Mouse (Mus musculus): ENCODE measurements around the gene Pdcd7. TPM values are rescaled to one million over a fixed set of nuclear protein-coding genes. Genes with fewer than 3 reads are reported as not detected.

Pdcd7 gene
- total and polyA plus RNA-seq, 2 experiments from 2014 or later = 9.2 to 21.8 TPM

DNA sequence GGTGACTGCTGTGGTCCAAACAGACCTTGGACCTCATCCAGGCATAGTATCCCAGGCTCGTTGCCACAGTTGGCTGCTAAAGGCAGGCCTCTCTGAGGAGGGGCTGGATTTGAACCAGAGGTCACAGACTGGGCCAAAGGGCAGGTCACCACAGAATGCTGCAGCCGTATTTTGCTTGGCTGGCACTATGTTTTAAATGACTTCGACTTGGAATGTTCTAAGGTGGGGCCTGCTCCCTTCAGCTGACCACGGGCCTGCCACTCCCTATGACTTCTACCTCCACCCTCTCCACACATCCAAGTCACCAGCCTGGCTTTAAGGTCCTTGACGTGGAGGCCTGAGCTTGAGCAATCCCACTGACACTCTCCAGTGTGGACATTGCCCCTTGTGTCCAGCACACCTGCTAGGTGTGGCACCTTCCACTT lies 63.0 kb downstream of the Pdcd7 start:
- TF ChIP-seq CTCF (IDR thresholded peaks at IDR 0.05; ENCODE audit: low read depth) = no peak

More for the DNA sequence above, 63.0 kb downstream of the Pdcd7 start:
- Histone ChIP-seq H3K4me3 (ENCODE audit: low read depth, low read length) (no peak overlapping the region), H3K27ac (ENCODE audit: low read depth, low read length) (no peak overlapping the region), H3K4me2 (ENCODE audit: low read depth) (no peak overlapping the region), H3K36me3 (ENCODE audit: insufficient read depth) (no peaks in the 10 kb centered on the region), H3K9me3 (ENCODE audit: low read length) (no peaks in the 10 kb centered on the region), H3K27me3 (ENCODE audit: insufficient read depth, low read length) (no peaks in the 10 kb centered on the region), H3K4me1 (ENCODE audit: insufficient read depth) (no peaks in the 10 kb centered on the region), H3K9ac (no peak overlapping the region)
- 76% methylated on average over 5 of the region's 5 CpGs for WGBS
- DNase-seq (no peak), ATAC-seq (no peak)

Other genes with a start within 250 kb of the Pdcd7 start
- 28.2 and 30.7 TPM in 2 replicates for gene Igdcc4, start 244.6 kb upstream of the Pdcd7 start, total RNA-seq (2014; rRNA removed)
- 6.4 and 9.6 TPM in 2 replicates for gene Igdcc4, start 244.6 kb upstream of the Pdcd7 start, polyA plus RNA-seq (2015; fragmentation: Nextera tagmentation; extraction: Ambion mirVana)
- gene Igdcc3, start 204.9 kb upstream of the Pdcd7 start, total RNA-seq (2014; rRNA removed) = 2.7 and 3.0 TPM in 2 replicates
- gene Igdcc3, start 204.9 kb upstream of the Pdcd7 start, polyA plus RNA-seq (2015; fragmentation: Nextera tagmentation; extraction: Ambion mirVana) = 2.6 and 4.2 TPM in 2 replicates
- 6.1 and 6.3 TPM in 2 replicates for gene Parp16, start 150.8 kb upstream of the Pdcd7 start, total RNA-seq (2014; rRNA removed)
- gene Parp16, start 150.8 kb upstream of the Pdcd7 start, polyA plus RNA-seq (2015; fragmentation: Nextera tagmentation; extraction: Ambion mirVana) = 4.2 and 6.7 TPM in 2 replicates
- gene Cilp, start 80.9 kb upstream of the Pdcd7 start, total RNA-seq (2014; rRNA removed) = 0.14 and 0.46 TPM in 2 replicates
- gene Cilp, start 80.9 kb upstream of the Pdcd7 start, polyA plus RNA-seq (2015; fragmentation: Nextera tagmentation; extraction: Ambion mirVana) = 0.09 and 0.16 TPM in 2 replicates
- 34.9 and 39.0 TPM in 2 replicates for gene Clpx, start 51.8 kb upstream of the Pdcd7 start, total RNA-seq (2014; rRNA removed)
- gene Clpx, start 51.8 kb upstream of the Pdcd7 start, polyA plus RNA-seq (2015; fragmentation: Nextera tagmentation; extraction: Ambion mirVana) = 34.4 and 38.7 TPM in 2 replicates
- 3.5 and 7.4 TPM in 2 replicates for gene Ubap1l, start 14.9 kb downstream of the Pdcd7 start, total RNA-seq (2014; rRNA removed)
- 0.29 and 0.59 TPM in 2 replicates for gene Ubap1l, start 14.9 kb downstream of the Pdcd7 start, polyA plus RNA-seq (2015; fragmentation: Nextera tagmentation; extraction: Ambion mirVana)
- 1.6 and 1.7 TPM in 2 replicates for gene Kbtbd13, start 45.5 kb downstream of the Pdcd7 start, total RNA-seq (2014; rRNA removed)
- gene Kbtbd13, start 45.5 kb downstream of the Pdcd7 start, polyA plus RNA-seq (2015; fragmentation: Nextera tagmentation; extraction: Ambion mirVana) = 0.68 and 0.83 TPM in 2 replicates
- gene Rasl12, start 52.4 kb downstream of the Pdcd7 start, total RNA-seq (2014; rRNA removed) = 7.5 and 8.2 TPM in 2 replicates
- gene Rasl12, start 52.4 kb downstream of the Pdcd7 start, polyA plus RNA-seq (2015; fragmentation: Nextera tagmentation; extraction: Ambion mirVana) = 4.2 and 4.6 TPM in 2 replicates
- gene Slc51b, start 76.9 kb downstream of the Pdcd7 start, total RNA-seq (2014; rRNA removed) = not detected in 2 replicates
- not detected in 2 replicates for gene Slc51b, start 76.9 kb downstream of the Pdcd7 start, polyA plus RNA-seq (2015; fragmentation: Nextera tagmentation; extraction: Ambion mirVana)
- 18.1 and 19.3 TPM in 2 replicates for gene Mtfmt, start 89.7 kb downstream of the Pdcd7 start, total RNA-seq (2014; rRNA removed)
- 13.7 and 19.0 TPM in 2 replicates for gene Mtfmt, start 89.7 kb downstream of the Pdcd7 start, polyA plus RNA-seq (2015; fragmentation: Nextera tagmentation; extraction: Ambion mirVana)
- gene Spg21, start 114.8 kb downstream of the Pdcd7 start, total RNA-seq (2014; rRNA removed) = 62.0 and 92.1 TPM in 2 replicates
- gene Spg21, start 114.8 kb downstream of the Pdcd7 start, polyA plus RNA-seq (2015; fragmentation: Nextera tagmentation; extraction: Ambion mirVana) = 121 and 133 TPM in 2 replicates
- 3.3 TPM in 2 replicates for gene Ankdd1a, start 174.1 kb downstream of the Pdcd7 start, total RNA-seq (2014; rRNA removed)
- 0.25 and 0.50 TPM in 2 replicates for gene Ankdd1a, start 174.1 kb downstream of the Pdcd7 start, polyA plus RNA-seq (2015; fragmentation: Nextera tagmentation; extraction: Ambion mirVana)
- 5.2 and 5.4 TPM in 2 replicates for gene Plekho2, start 233.9 kb downstream of the Pdcd7 start, total RNA-seq (2014; rRNA removed)
- gene Plekho2, start 233.9 kb downstream of the Pdcd7 start, polyA plus RNA-seq (2015; fragmentation: Nextera tagmentation; extraction: Ambion mirVana) = 3.1 and 4.0 TPM in 2 replicates
- gene Pif1, start 241.1 kb downstream of the Pdcd7 start, total RNA-seq (2014; rRNA removed) = 1.5 and 3.7 TPM in 2 replicates
- 0.75 and 1.0 TPM in 2 replicates for gene Pif1, start 241.1 kb downstream of the Pdcd7 start, polyA plus RNA-seq (2015; fragmentation: Nextera tagmentation; extraction: Ambion mirVana)

Measured in forebrain, postnatal 0 days (tissue).